Mouse (Mus musculus) ES-E14 (cell line): ENCODE data around the gene Ptcra. TPM values are rescaled to one million over a fixed set of nuclear protein-coding genes. Genes with fewer than 3 reads are reported as not detected.

Experiments
- DNase-seq: peaks from one replicate; pipeline ENCODE4 v3.0.0-alpha.2; 2013; ENCODE audit warnings: low read depth, low spot score
- H3K27ac ChIP-seq: 2 replicates; pipeline ENCODE4 v1.5.1; 2012; ENCODE audit warnings: low read depth, mild to moderate bottlenecking, low read length, moderate library complexity, mixed read lengths; ENCODE audit not compliant: poor library complexity, insufficient read depth, severe bottlenecking
- H3K36me3 ChIP-seq: 2 replicates; pipeline ENCODE4 v1.6.1; 2012; ENCODE audit warnings: mild to moderate bottlenecking, low read length, moderate library complexity, mixed read lengths; ENCODE audit not compliant: control insufficient read depth, poor library complexity, insufficient read depth, severe bottlenecking
- H3K4me1 ChIP-seq, 2 experiments: fragments of 150-350 bp in 1 of 2; sonication (generic) in 1 of 2; 2 replicates each; pipeline ENCODE4 v1.6.1; 2012; ENCODE audit warnings: low read length in 2 of 2, mild to moderate bottlenecking in 1 of 2, mixed read lengths in 1 of 2; ENCODE audit not compliant: control insufficient read depth in 2 of 2, insufficient read depth in 2 of 2, poor library complexity in 1 of 2
- H3K4me3 ChIP-seq, 2 experiments: fragments of 150-350 bp in 1 of 2; sonication (generic) in 1 of 2; 2 replicates each; pipeline ENCODE4 v1.5.1; 2012; ENCODE audit warnings: low read length in 2 of 2, low read depth in 1 of 2, mild to moderate bottlenecking in 1 of 2, mixed read lengths in 1 of 2; ENCODE audit not compliant: insufficient read depth in 1 of 2, poor library complexity in 1 of 2, severe bottlenecking in 1 of 2
- H3K9ac ChIP-seq: 2 replicates; pipeline ENCODE4 v1.6.1; 2012; ENCODE audit warnings: low read depth, mild to moderate bottlenecking, low read length, mixed read lengths; ENCODE audit not compliant: poor library complexity, insufficient read depth, severe bottlenecking
- H3K9me3 ChIP-seq: fragments of 150-350 bp; sonication (generic); 2 replicates; pipeline ENCODE4 v1.6.1; 2012; ENCODE audit warnings: low read depth, mild to moderate bottlenecking, low read length; ENCODE audit not compliant: control insufficient read depth, insufficient read depth
- CHD2 ChIP-seq: IDR thresholded peaks from 2 replicates; pipeline ENCODE4 v1.6.1; 2014; ENCODE audit warnings: mild to moderate bottlenecking, low read depth, low read length, inconsistent platforms
- HCFC1 ChIP-seq: IDR thresholded peaks from 2 replicates; pipeline ENCODE4 v1.6.1; 2012; ENCODE audit warnings: low read length, inconsistent platforms, borderline replicate concordance; ENCODE audit not compliant: insufficient read depth
- MAFK ChIP-seq: IDR thresholded peaks from 2 replicates; pipeline ENCODE4 v1.6.1; 2014; ENCODE audit warnings: mild to moderate bottlenecking, low read depth, low read length, inconsistent platforms; ENCODE audit not compliant: insufficient read depth
- ZC3H11A ChIP-seq: IDR thresholded peaks from 2 replicates; pipeline ENCODE4 v1.6.1; 2012; ENCODE audit warnings: low read depth, mild to moderate bottlenecking, inconsistent platforms, low read length, borderline replicate concordance
- ZNF384 ChIP-seq: IDR thresholded peaks from 2 replicates; pipeline ENCODE4 v1.6.1; 2012; ENCODE audit warnings: low read depth, low read length, inconsistent platforms
- in situ Hi-C, 2 experiments: fragments of 600-800 bp; cut with MboI; formaldehyde crosslinking; loops; one replicate each; pipeline ENCODE4 v1.15.1; 2025; ENCODE audit warnings: low sequenced_read_pairs in 2 of 2, inconsistent platforms in 1 of 2; ENCODE audit not compliant: unreplicated experiment in 2 of 2
- total RNA-seq: library from RNA; depleted of rRNA; stranded (reverse); fragments of 300-350 nt; gene quantifications from 2 replicates; pipeline ENCODE4 v1.2.3, GENCODE M21; 2012

Gene Ptcra
- total RNA-seq, 1 experiment: 2.2 TPM

DNA sequence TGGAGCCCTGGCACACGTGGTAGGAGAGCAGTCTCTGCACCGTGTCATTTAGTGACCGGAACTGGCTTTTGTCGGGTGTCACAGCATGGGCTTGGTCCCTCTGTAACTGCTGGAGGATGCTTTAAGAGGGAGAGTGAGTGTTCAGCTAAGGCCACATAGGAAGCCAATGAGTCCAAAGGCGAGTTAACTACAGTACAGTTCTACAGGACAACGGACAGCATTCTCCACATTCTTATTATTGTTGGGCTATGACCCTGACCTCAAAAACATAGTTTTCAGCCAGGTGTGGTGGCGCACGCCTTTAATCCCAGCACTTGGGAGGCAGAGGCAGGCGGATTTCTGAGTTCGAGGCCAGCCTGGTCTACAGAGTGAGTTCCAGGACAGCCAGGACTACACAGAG is 44.9 kb upstream of the Ptcra start:
- peak overlapping the region; percentile 48; the same call in 1 of the 2 replicates for H3K9ac ChIP-seq
- H3K4me1 ChIP-seq: peaks cover 10 to 14% of the 10 kb centered on the region in 2 experiments
- H3K4me3 ChIP-seq: peak overlapping the region in 1 of 2 experiments; percentile 31; a peak in 2 of 4 replicates
- peak overlapping the region; percentile 53 for H3K27ac ChIP-seq
- TF ChIP-seq HCFC1 (no peak), CHD2 (no peak), ZC3H11A (no peak), ZNF384 (no peak), MAFK (no peak)
- in situ Hi-C loops: no loop called here
- H3K9me3 ChIP-seq: no peaks in the 10 kb centered on the region
- DNase-seq: no peak
- H3K36me3 ChIP-seq: peaks cover 46% of the 10 kb centered on the region

DNA sequence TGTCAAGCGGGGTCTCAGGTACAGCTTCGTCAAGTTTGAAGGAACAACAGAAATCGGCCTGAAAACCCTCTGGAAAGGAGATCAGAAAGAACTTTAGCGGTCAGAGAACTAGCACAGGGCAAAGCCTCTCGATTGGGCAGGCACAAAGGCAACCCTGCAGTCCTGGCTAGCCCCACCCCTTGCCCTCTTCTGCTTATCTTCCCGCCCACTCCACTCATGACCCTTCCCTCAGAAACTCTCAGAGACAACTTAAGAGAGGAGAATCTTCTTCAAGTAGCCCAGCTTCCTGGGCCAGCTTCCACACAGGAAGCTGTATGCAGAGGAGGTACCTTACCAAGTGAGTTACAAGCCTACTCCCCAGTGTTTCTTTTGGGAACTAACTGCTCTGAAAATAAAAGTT is 38.2 kb upstream of the Ptcra start:
- in situ Hi-C loops: no loop called here
- Histone ChIP-seq H3K4me3 (peak overlapping the region; percentile 45 to 65; a peak in 3 of 4 replicates), H3K36me3 (peaks cover 40% of the 10 kb centered on the region), H3K9me3 (no peaks in the 10 kb centered on the region), H3K4me1 (peaks cover 10 to 13% of the 10 kb centered on the region in 2 experiments; a peak in 2 of 4 replicates), H3K9ac (peak overlapping the region; percentile 67), H3K27ac (peak overlapping the region; percentile 81)
- no peak for DNase-seq
- TF ChIP-seq ZNF384: no peak
- TF ChIP-seq CHD2: no peak
- TF ChIP-seq ZC3H11A: no peak

DNA sequence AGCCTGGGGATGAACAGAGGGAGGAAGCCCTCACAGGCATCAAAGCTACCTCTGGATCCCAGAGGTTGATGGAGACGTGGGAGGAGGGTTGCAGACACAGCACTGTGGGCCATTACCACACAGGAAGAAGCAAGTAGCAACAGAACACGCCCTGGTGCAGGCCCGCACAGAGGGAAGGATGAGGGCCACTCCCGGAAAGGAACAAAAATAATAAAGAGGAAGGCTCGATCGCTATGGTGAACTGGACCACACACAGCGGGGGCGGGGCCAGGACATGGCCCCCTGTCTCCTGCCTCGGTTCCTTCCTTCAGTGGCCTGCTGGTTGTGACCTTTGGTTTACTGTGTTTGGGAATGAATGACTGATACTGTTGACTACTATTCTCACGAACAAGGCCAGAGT is 36.2 kb upstream of the Ptcra start:
- no peaks in the 10 kb centered on the region for H3K9me3 ChIP-seq
- H3K4me3 ChIP-seq: peak overlapping the region; percentile 24 to 65; a peak in 3 of 4 replicates
- peaks cover 24% of the 10 kb centered on the region for H3K36me3 ChIP-seq
- H3K4me1 ChIP-seq: peaks cover 14 to 20% of the 10 kb centered on the region in 2 experiments; a peak in 3 of 4 replicates
- DNase-seq: peak; percentile 81
- H3K9ac ChIP-seq: peak overlapping the region; percentile 67; the same call in 1 of the 2 replicates
- no peak for TF ChIP-seq ZC3H11A
- TF ChIP-seq HCFC1: no peak
- no peak for TF ChIP-seq MAFK
- TF ChIP-seq CHD2: no peak
- TF ChIP-seq ZNF384: no peak
- in situ Hi-C loops: no loop called here
- H3K27ac ChIP-seq: peak overlapping the region; percentile 81

DNA sequence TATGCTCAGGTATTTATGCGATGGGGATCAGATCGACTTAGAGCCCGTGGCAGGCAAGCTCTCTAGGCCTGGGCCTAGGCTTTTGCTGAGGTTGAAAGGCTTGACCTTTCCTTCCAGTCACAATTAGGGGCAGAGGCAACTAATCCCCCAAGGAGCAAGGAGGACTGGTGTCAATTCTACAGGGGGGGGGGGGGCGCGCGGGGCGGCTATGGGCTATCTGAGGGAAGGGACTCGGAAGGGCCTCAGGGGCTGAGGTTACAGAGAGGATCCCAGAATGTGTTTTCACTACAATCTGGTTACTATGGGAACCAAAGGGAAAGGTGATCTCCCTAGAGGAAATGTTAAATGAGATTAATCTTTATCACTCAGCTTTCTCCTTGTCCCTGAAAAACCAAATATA is 33.9 kb upstream of the Ptcra start:
- no peak for DNase-seq
- no peaks in the 10 kb centered on the region for H3K9me3 ChIP-seq
- TF ChIP-seq CHD2: no peak
- no peak for TF ChIP-seq ZC3H11A
- no peak for TF ChIP-seq ZNF384
- TF ChIP-seq MAFK: no peak
- TF ChIP-seq HCFC1: no peak
- H3K27ac ChIP-seq: peak overlapping the region; percentile 83
- H3K36me3 ChIP-seq: peaks cover 19% of the 10 kb centered on the region
- peak overlapping the region; percentile 49; the same call in 1 of the 2 replicates for H3K9ac ChIP-seq
- 0 out of 4 replicates have a peak overlapping the region, but pooled peaks of 1 of the 2 experiments have one; percentile 10 for H3K4me3 ChIP-seq
- in situ Hi-C loops: no loop called here
- peaks cover 16 to 28% of the 10 kb centered on the region in 2 experiments; a peak in 3 of 4 replicates for H3K4me1 ChIP-seq

DNA sequence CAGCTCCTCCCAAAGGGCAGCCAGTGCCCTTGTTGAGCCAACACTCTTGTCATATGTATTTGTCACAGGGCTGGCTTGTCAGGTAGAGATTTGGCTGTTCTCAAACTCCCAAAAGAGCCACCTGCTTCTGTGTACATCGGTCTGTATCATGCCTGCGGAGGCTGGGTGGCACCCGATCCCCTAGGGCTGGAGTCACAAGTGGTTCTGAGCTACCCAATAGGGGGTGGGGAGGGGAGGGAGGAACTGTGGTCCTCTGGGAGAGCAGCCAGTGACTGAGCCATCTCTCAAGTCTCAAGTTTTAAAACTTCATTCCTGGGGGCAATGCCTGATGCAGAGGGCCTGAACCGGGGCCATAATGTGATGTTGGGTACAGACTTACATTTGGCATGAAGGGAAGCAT is 33.2 kb upstream of the Ptcra start:
- in situ Hi-C loops: no loop called here

More for the DNA sequence above, 33.2 kb upstream of the Ptcra start:
- Histone ChIP-seq H3K4me3 (no peak overlapping the region), H3K9ac (peak overlapping the region; percentile 49; the same call in 1 of the 2 replicates), H3K27ac (peak overlapping the region; percentile 72), H3K4me1 (peaks cover 20 to 26% of the 10 kb centered on the region in 2 experiments; a peak in 3 of 4 replicates), H3K9me3 (no peaks in the 10 kb centered on the region), H3K36me3 (peaks cover 19% of the 10 kb centered on the region)
- TF ChIP-seq CHD2: no peak
- TF ChIP-seq ZNF384: no peak
- TF ChIP-seq HCFC1: no peak
- TF ChIP-seq ZC3H11A: no peak
- no peak for TF ChIP-seq MAFK
- no peak for DNase-seq
